Mouse (Mus musculus) midbrain, embryonic 15.5 days (tissue): Measurements from ENCODE around the gene Dppa2. TPM values are rescaled to one million over a fixed set of nuclear protein-coding genes. Genes with fewer than 3 reads are reported as not detected.

ENCODE experiments used
- ATAC-seq: fragments of 200-750 bp; cut with Nextera tagmentation; replicated peaks from 2 replicates; pipeline ENCODE4 v1.8.0; 2017; ENCODE audit warnings: moderate TSS enrichment
- H3K27ac ChIP-seq: fragments of 300-500 bp; sonication (generic); 2 replicates; pipeline ENCODE4 v1.5.1; 2015; ENCODE audit warnings: mild to moderate bottlenecking, inconsistent platforms
- H3K27me3 ChIP-seq: fragments of 300-500 bp; sonication (generic); replicated peaks from 2 replicates; pipeline ENCODE4 v1.6.1; 2015; ENCODE audit warnings: inconsistent platforms
- H3K36me3 ChIP-seq: fragments of 300-500 bp; sonication (generic); replicated peaks from 2 replicates; pipeline ENCODE4 v1.6.1; 2015; ENCODE audit warnings: inconsistent platforms
- H3K4me1 ChIP-seq: fragments of 300-500 bp; sonication (generic); 2 replicates; pipeline ENCODE4 v1.6.1; 2015; ENCODE audit warnings: inconsistent platforms
- H3K4me2 ChIP-seq: fragments of 300-500 bp; sonication (generic); 2 replicates; pipeline ENCODE4 v1.6.1; 2015; ENCODE audit warnings: inconsistent platforms, mild to moderate bottlenecking, moderate library complexity
- H3K4me3 ChIP-seq: fragments of 300-500 bp; sonication (generic); 2 replicates; pipeline ENCODE4 v1.5.1; 2015; ENCODE audit warnings: mild to moderate bottlenecking, inconsistent platforms
- H3K9ac ChIP-seq: fragments of 300-500 bp; sonication (generic); 2 replicates; pipeline ENCODE4 v1.6.1; 2015; ENCODE audit warnings: mild to moderate bottlenecking, inconsistent platforms
- H3K9me3 ChIP-seq: fragments of 300-500 bp; sonication (generic); 2 replicates; pipeline ENCODE4 v1.6.1; 2016; ENCODE audit warnings: inconsistent platforms
- WGBS: fragments of 180-500 bp; shearing (Covaris S2); methylation state at CpG from one replicate; pipeline ENCODE4 v1.1.7; 2015; ENCODE audit warnings: mixed read lengths; 5-methylcytosine and 5-hydroxymethylcytosine counted together
- polyA plus RNA-seq: library from polyadenylated mRNA; unstranded; fragments of >200 nt; fragmentation: Nextera tagmentation; extraction: Ambion mirVana; gene quantifications from 2 replicates; pipeline ENCODE4 v1.2.1, GENCODE M21; 2015

Dppa2 gene
- polyA plus RNA-seq: not detected in 2 replicates

- Histone ChIP-seq H3K27me3 (no peaks in the 10 kb centered on the region), H3K27ac (no peak within 1 kb of the TSS), H3K9me3 (no peaks in the 10 kb centered on the region), H3K4me3 (no peak within 1 kb of the TSS), H3K4me2 (no peak within 1 kb of the TSS), H3K9ac (no peak within 1 kb of the TSS), H3K36me3 (no peaks in the 10 kb centered on the region), H3K4me1 (no peaks in the 10 kb centered on the region)
- no peak for ATAC-seq
- 83% methylated on average over 7 of the region's 7 CpGs for WGBS
These were observed at the start of gene Dppa2 for GRCm38 (mm10) chr16:48303509-48303908. TSS of gene Dppa2 (plus strand) at chr16:48303908.

GRCm38 (mm10) chr16:48254584-48254983 lies 49.1 kb upstream of the Dppa2 start:
- Histone ChIP-seq H3K9me3 (no peaks in the 10 kb centered on the region), H3K27ac (no peak overlapping the region), H3K9ac (no peak overlapping the region), H3K4me2 (no peak overlapping the region), H3K27me3 (no peaks in the 10 kb centered on the region), H3K36me3 (no peaks in the 10 kb centered on the region), H3K4me1 (no peaks in the 10 kb centered on the region), H3K4me3 (no peak overlapping the region)
- 93% methylated on average over 5 of the region's 5 CpGs for WGBS
- ATAC-seq: no peak

GRCm38 (mm10) chr16:48259519-48259918 lies 44.2 kb upstream of the Dppa2 start:
- no peak overlapping the region for H3K4me2 ChIP-seq
- WGBS: 96% methylated on average over 4 of the region's 4 CpGs
- H3K4me1 ChIP-seq: no peaks in the 10 kb centered on the region
- no peaks in the 10 kb centered on the region for H3K9me3 ChIP-seq
- H3K27ac ChIP-seq: no peak overlapping the region
- no peaks in the 10 kb centered on the region for H3K36me3 ChIP-seq
- H3K9ac ChIP-seq: no peak overlapping the region
- no peak for ATAC-seq
- no peaks in the 10 kb centered on the region for H3K27me3 ChIP-seq
- no peak overlapping the region for H3K4me3 ChIP-seq

GRCm38 (mm10) chr16:48262901-48263300 lies 40.8 kb upstream of the Dppa2 start:
- Histone ChIP-seq H3K27ac (no peak overlapping the region), H3K4me3 (no peak overlapping the region), H3K4me2 (no peak overlapping the region), H3K27me3 (no peaks in the 10 kb centered on the region), H3K9ac (no peak overlapping the region), H3K9me3 (no peaks in the 10 kb centered on the region), H3K4me1 (no peaks in the 10 kb centered on the region), H3K36me3 (no peaks in the 10 kb centered on the region)
- no peak for ATAC-seq
- 89% methylated on average over 1 of the region's 1 CpGs for WGBS

- 86% methylated on average over 4 of the region's 4 CpGs for WGBS
- H3K4me3 ChIP-seq: no peak overlapping the region
- H3K9me3 ChIP-seq: no peaks in the 10 kb centered on the region
- no peaks in the 10 kb centered on the region for H3K4me1 ChIP-seq
- ATAC-seq: no peak
- no peak overlapping the region for H3K9ac ChIP-seq
- H3K27me3 ChIP-seq: no peaks in the 10 kb centered on the region
- no peak overlapping the region for H3K4me2 ChIP-seq
- no peaks in the 10 kb centered on the region for H3K36me3 ChIP-seq
- H3K27ac ChIP-seq: no peak overlapping the region
These were observed 37.9 kb upstream of the Dppa2 start for GRCm38 (mm10) chr16:48265856-48266255.

- no peak overlapping the region for H3K27ac ChIP-seq
- no peaks in the 10 kb centered on the region for H3K27me3 ChIP-seq
- no peak for ATAC-seq
- no peaks in the 10 kb centered on the region for H3K36me3 ChIP-seq
- H3K4me2 ChIP-seq: no peak overlapping the region
- no peaks in the 10 kb centered on the region for H3K9me3 ChIP-seq
- no peaks in the 10 kb centered on the region for H3K4me1 ChIP-seq
- 63% methylated on average over 4 of the region's 4 CpGs for WGBS
- no peak overlapping the region for H3K4me3 ChIP-seq
- no peak overlapping the region for H3K9ac ChIP-seq
These were observed 26.8 kb upstream of the Dppa2 start for GRCm38 (mm10) chr16:48276940-48277339.

- Histone ChIP-seq H3K9me3 (no peaks in the 10 kb centered on the region), H3K36me3 (no peaks in the 10 kb centered on the region), H3K4me3 (no peak overlapping the region), H3K27ac (no peak overlapping the region), H3K27me3 (no peaks in the 10 kb centered on the region), H3K4me1 (no peaks in the 10 kb centered on the region), H3K9ac (no peak overlapping the region), H3K4me2 (no peak overlapping the region)
- no peak for ATAC-seq
- 93% methylated on average over 4 of the region's 4 CpGs for WGBS
These were observed 22.8 kb upstream of the Dppa2 start for GRCm38 (mm10) chr16:48280883-48281282.

- Histone ChIP-seq H3K9ac (no peak overlapping the region), H3K27me3 (no peaks in the 10 kb centered on the region), H3K4me2 (no peak overlapping the region), H3K36me3 (no peaks in the 10 kb centered on the region), H3K4me3 (no peak overlapping the region), H3K27ac (no peak overlapping the region), H3K9me3 (no peaks in the 10 kb centered on the region), H3K4me1 (no peaks in the 10 kb centered on the region)
- no peak for ATAC-seq
- 55% methylated on average over 1 of the region's 1 CpGs for WGBS
These were observed 20.9 kb upstream of the Dppa2 start for GRCm38 (mm10) chr16:48282801-48283200.

GRCm38 (mm10) chr16:48283517-48283916 lies 20.2 kb upstream of the Dppa2 start, which contains the start of gene Dppa4:
TSS of gene Dppa4 (plus strand) at chr16:48283733.
- Histone ChIP-seq H3K36me3 (no peaks in the 10 kb centered on the region), H3K4me3 (no peak within 1 kb of the TSS), H3K9me3 (no peaks in the 10 kb centered on the region), H3K4me2 (no peak within 1 kb of the TSS), H3K27ac (no peak within 1 kb of the TSS), H3K4me1 (no peaks in the 10 kb centered on the region), H3K27me3 (no peaks in the 10 kb centered on the region), H3K9ac (no peak within 1 kb of the TSS)
- ATAC-seq: no peak
- WGBS: 80% methylated on average over 4 of the region's 4 CpGs

GRCm38 (mm10) chr16:48285517-48285916 lies 18.2 kb upstream of the Dppa2 start:
- 96% methylated on average over 4 of the region's 4 CpGs for WGBS
- H3K27ac ChIP-seq: no peak overlapping the region
- ATAC-seq: no peak

GRCm38 (mm10) chr16:48297384-48298136 lies 6.1 kb upstream of the Dppa2 start:
- WGBS: 80% methylated on average over 14 of the region's 14 CpGs

More at GRCm38 (mm10) chr16:48285517-48285916, 18.2 kb upstream of the Dppa2 start:
- no peaks in the 10 kb centered on the region for H3K27me3 ChIP-seq
- H3K9me3 ChIP-seq: no peaks in the 10 kb centered on the region
- H3K36me3 ChIP-seq: no peaks in the 10 kb centered on the region
- no peak overlapping the region for H3K4me3 ChIP-seq
- no peak overlapping the region for H3K4me2 ChIP-seq
- H3K4me1 ChIP-seq: no peaks in the 10 kb centered on the region
- H3K9ac ChIP-seq: no peak overlapping the region

GRCm38 (mm10) chr16:48299884-48300283 lies 3.8 kb upstream of the Dppa2 start:
- 84% methylated on average over 3 of the region's 3 CpGs for WGBS
- Histone ChIP-seq H3K27ac (no peak overlapping the region), H3K27me3 (no peaks in the 10 kb centered on the region), H3K4me2 (no peak overlapping the region), H3K4me1 (no peaks in the 10 kb centered on the region), H3K9ac (no peak overlapping the region), H3K9me3 (no peaks in the 10 kb centered on the region), H3K36me3 (no peaks in the 10 kb centered on the region), H3K4me3 (no peak overlapping the region)
- ATAC-seq: no peak

More at GRCm38 (mm10) chr16:48297384-48298136, 6.1 kb upstream of the Dppa2 start:
- Histone ChIP-seq H3K4me2 (no peak overlapping the region), H3K9ac (no peak overlapping the region), H3K4me3 (no peak overlapping the region), H3K4me1 (no peaks in the 10 kb centered on the region), H3K27me3 (no peaks in the 10 kb centered on the region), H3K36me3 (no peaks in the 10 kb centered on the region), H3K9me3 (no peaks in the 10 kb centered on the region), H3K27ac (no peak overlapping the region)
- no peak for ATAC-seq

GRCm38 (mm10) chr16:48303983-48304382 lies 275 bp downstream of the Dppa2 start:
- Histone ChIP-seq H3K4me2 (no peak overlapping the region), H3K27ac (no peak overlapping the region), H3K9ac (no peak overlapping the region), H3K27me3 (no peaks in the 10 kb centered on the region), H3K36me3 (no peaks in the 10 kb centered on the region), H3K4me3 (no peak overlapping the region), H3K4me1 (no peaks in the 10 kb centered on the region), H3K9me3 (no peaks in the 10 kb centered on the region)
- 87% methylated on average over 3 of the region's 3 CpGs for WGBS
- no peak for ATAC-seq
